8 mouse cellular contexts compared by ENCODE assay signal in genomic region chr14:55822991-55823762, GRCm38 (mm10). TPM values are rescaled to one million over a fixed set of nuclear protein-coding genes. Genes with fewer than 3 reads are reported as not detected.
DNase-seq lines count a peak whose midpoint lies in the region; ATAC-seq and TF ChIP-seq lines count a peak whose summit lies in the region.

Gene Nfatc4 (plus strand): TSS chr14:55823144.

- H3K9ac ChIP-seq in ES-Bruce4 (ENCODE audit: low read depth, poor library complexity, severe bottlenecking): peak within 1 kb of the TSS; percentile 97
- peak within 1 kb of the TSS; percentile 44 for H3K9ac ChIP-seq in embryonic facial prominence, embryonic 15.5 days
- peak within 1 kb of the TSS; percentile 81 for H3K9ac ChIP-seq in heart, embryonic 14.5 days (ENCODE audit: low read length)
- H3K9ac ChIP-seq in kidney, postnatal 0 days (ENCODE audit: low read depth, low read length): peak within 1 kb of the TSS; percentile 84

- peak within 1 kb of the TSS; percentile 87 for H3K4me3 ChIP-seq in ES-Bruce4 (ENCODE audit: low read depth, low read length)
- H3K4me3 ChIP-seq in embryonic facial prominence, embryonic 15.5 days (replicated peaks): peak within 1 kb of the TSS; percentile 77
- peak within 1 kb of the TSS; percentile 59 to 61 for H3K4me3 ChIP-seq in heart, embryonic 14.5 days (ENCODE audit: control insufficient read depth in 1 of 2, insufficient read depth in 1 of 2, low read depth in 1 of 2, low read length in 2 of 2)
- H3K4me3 ChIP-seq in kidney, postnatal 0 days (replicated peaks; ENCODE audit: low read depth, low read length): peak within 1 kb of the TSS; percentile 73

- ATAC-seq in embryonic facial prominence, embryonic 15.5 days (ENCODE audit: insufficient number of reproducible peaks, low FRiP score, low TSS enrichment, low read depth): peak; percentile 85
- ATAC-seq in heart, embryonic 14.5 days (ENCODE audit: insufficient number of reproducible peaks, insufficient read depth, low FRiP score, low read depth): peak; percentile 87
- ATAC-seq in kidney, postnatal 0 days (replicated peaks; ENCODE audit: low FRiP score, low read depth): peak; percentile 86

- DNase-seq in R1 (ENCODE audit: low read depth, low spot score): peak; percentile 93
- DNase-seq in kidney, postnatal 0 days (ENCODE audit: low spot score): peak; percentile 95
- peak; percentile 94 for DNase-seq in lung, postnatal 14 days
- peak; percentile 25 to 65 for DNase-seq in spleen, postnatal 4 days (ENCODE audit: low spot score in 2 of 2)
- no peak for DNase-seq in frontal cortex, postnatal 36 days (ENCODE audit: low spot score in 2 of 2)

- peaks cover 2% of the 10 kb centered on the region; the same call in 1 of the 2 replicates for H3K36me3 ChIP-seq in ES-Bruce4 (ENCODE audit: control insufficient read depth, insufficient read depth, low read length, poor library complexity, severe bottlenecking)
- H3K36me3 ChIP-seq in embryonic facial prominence, embryonic 15.5 days: peaks cover 2% of the 10 kb centered on the region
- no peaks in the 10 kb centered on the region for H3K36me3 ChIP-seq in heart, embryonic 14.5 days (ENCODE audit: control insufficient read depth, insufficient read depth, low read length)
- H3K36me3 ChIP-seq in kidney, postnatal 0 days (ENCODE audit: insufficient read depth, low read length): no peaks in the 10 kb centered on the region

- H3K9me3 ChIP-seq in ES-Bruce4 (replicated peaks; ENCODE audit: control insufficient read depth, insufficient read depth, low read length, poor library complexity, severe bottlenecking): no peaks in the 10 kb centered on the region
- H3K9me3 ChIP-seq in embryonic facial prominence, embryonic 15.5 days (replicated peaks): no peaks in the 10 kb centered on the region
- no peaks in the 10 kb centered on the region for H3K9me3 ChIP-seq in heart, embryonic 14.5 days (ENCODE audit: control insufficient read depth, low read length)
- no peaks in the 10 kb centered on the region for H3K9me3 ChIP-seq in kidney, postnatal 0 days (replicated peaks; ENCODE audit: low read length)

- H3K4me2 ChIP-seq in embryonic facial prominence, embryonic 15.5 days (replicated peaks): peak within 1 kb of the TSS; percentile 76
- H3K4me2 ChIP-seq in heart, embryonic 14.5 days (ENCODE audit: low read length): peak within 1 kb of the TSS; percentile 82
- H3K4me2 ChIP-seq in kidney, postnatal 0 days (ENCODE audit: low read length): peak within 1 kb of the TSS; percentile 95

- TF ChIP-seq EP300 in ES-Bruce4 (IDR thresholded peaks at IDR 0.05; ENCODE audit: insufficient read depth, low read depth, low read length): peak; percentile 54; the same call in 1 of the 2 replicates

- peak; percentile 5 for TF ChIP-seq CTCF in ES-Bruce4 (IDR thresholded peaks at IDR 0.05; ENCODE audit: low read depth, low read length)
- TF ChIP-seq CTCF in kidney, postnatal 0 days (IDR thresholded peaks at IDR 0.05; ENCODE audit: low read depth): no peak; the same call in 1 of the 2 replicates

- peak within 1 kb of the TSS; percentile 82 for H3K27ac ChIP-seq in ES-Bruce4 (ENCODE audit: insufficient read depth, low read length)
- H3K27ac ChIP-seq in embryonic facial prominence, embryonic 15.5 days (replicated peaks): peak within 1 kb of the TSS; percentile 100
- peak within 1 kb of the TSS; percentile 93 to 96 for H3K27ac ChIP-seq in heart, embryonic 14.5 days (replicated peaks in 1 of 2; ENCODE audit: control insufficient read depth in 1 of 2, insufficient read depth in 1 of 2, low read depth in 2 of 2, low read length in 2 of 2)
- peak within 1 kb of the TSS; percentile 94 for H3K27ac ChIP-seq in kidney, postnatal 0 days

- WGBS in embryonic facial prominence, embryonic 15.5 days: 0% methylated on average over 45 of the region's 46 CpGs
- under 1% methylated on average over 39 of the region's 46 CpGs for WGBS in heart, embryonic 14.5 days
- under 1% methylated on average over 42 of the region's 46 CpGs for WGBS in kidney, postnatal 0 days

- no peaks in the 10 kb centered on the region for H3K4me1 ChIP-seq in ES-Bruce4 (ENCODE audit: control insufficient read depth, insufficient read depth, low read length)
- peaks cover 36% of the 10 kb centered on the region for H3K4me1 ChIP-seq in embryonic facial prominence, embryonic 15.5 days
- peaks cover 22% of the 10 kb centered on the region in 2 experiments for H3K4me1 ChIP-seq in heart, embryonic 14.5 days (ENCODE audit: control insufficient read depth in 2 of 2, insufficient read depth in 2 of 2, low read length in 2 of 2)
- peaks cover 12% of the 10 kb centered on the region for H3K4me1 ChIP-seq in kidney, postnatal 0 days (replicated peaks; ENCODE audit: insufficient read depth, low read length)

- TF ChIP-seq POLR2A in ES-Bruce4 (IDR thresholded peaks at IDR 0.05; ENCODE audit: insufficient read depth, low read length): no peak

- no peaks in the 10 kb centered on the region for H3K27me3 ChIP-seq in ES-Bruce4 (ENCODE audit: control insufficient read depth, insufficient read depth, low read length, poor library complexity, severe bottlenecking)
- no peaks in the 10 kb centered on the region for H3K27me3 ChIP-seq in embryonic facial prominence, embryonic 15.5 days
- 0 out of 2 replicates have a peak, but pooled peaks cover 6% of the 10 kb centered on the region for H3K27me3 ChIP-seq in heart, embryonic 14.5 days (ENCODE audit: control insufficient read depth, insufficient read depth, low read length)
- no peaks in the 10 kb centered on the region for H3K27me3 ChIP-seq in kidney, postnatal 0 days (ENCODE audit: insufficient read depth, low read length)

RNA-seq across cellular contexts. Expression of gene Nfatc4, which starts in this region (rescaled TPM):
- polyA plus RNA-seq in ES-Bruce4 (2011; ENCODE audit: insufficient read depth, insufficient read length, low read depth, missing spikeins): 57.0 and 57.7 TPM in 2 replicates
- polyA plus RNA-seq in embryonic facial prominence, embryonic 15.5 days (2015; fragmentation: Nextera tagmentation; extraction: Ambion mirVana): 106 and 115 TPM in 2 replicates
- polyA plus RNA-seq in heart, embryonic 14.5 days (2014; fragmentation: Nextera tagmentation; extraction: Ambion mirVana): 7.6 and 11.0 TPM in 2 replicates
- polyA plus RNA-seq in kidney, postnatal 0 days (2015; fragmentation: Nextera tagmentation; extraction: Ambion mirVana): 16.8 and 19.7 TPM in 2 replicates

Comparison
In these comparisons a context has a peak if more than half of its experiments do, and no peak if none do; other contexts are left out.
1. H3K9ac ChIP-seq: peak in every context shown above with its lines; median percentile 97 in ES-Bruce4; 84 in kidney, postnatal 0 days; 81 in heart, embryonic 14.5 days; 44 in embryonic facial prominence, embryonic 15.5 days.
2. DNase-seq: peak in R1 (single experiment), kidney, postnatal 0 days (single experiment), lung, postnatal 14 days (single experiment) and spleen, postnatal 4 days (2 of 2); none in frontal cortex, postnatal 36 days (0 of 2).
3. Peak in every context shown above with its lines, with median percentiles within 50 percentile points of each other: H3K27ac ChIP-seq, H3K4me3 ChIP-seq, ATAC-seq and H3K4me2 ChIP-seq.